Mouse (Mus musculus): ENCODE measurements around the gene Kctd2.
A peak's percentile ranks its signal among the peaks of the same experiment; 100 is the strongest.

The Kctd2 gene

GRCm38 (mm10) chr11:115400630-115401391, 19.1 kb upstream of the Kctd2 start:
- no peak for DNase-seq (ENCODE audit: low spot score in 2 of 2)

GRCm38 (mm10) chr11:115403338-115404124, 16.4 kb upstream of the Kctd2 start, which contains the start of gene Mrpl58:
Gene Mrpl58 (plus strand): TSS chr11:115403752.
- DNase-seq (ENCODE audit: low spot score in 2 of 2) = peak; percentile 84 to 88

GRCm38 (mm10) chr11:115405723-115406122, 14.2 kb upstream of the Kctd2 start:
- DNase-seq (ENCODE audit: low spot score in 2 of 2) = no peak

- DNase-seq (ENCODE audit: low spot score in 2 of 2) = no peak
These were observed 13.0 kb upstream of the Kctd2 start for GRCm38 (mm10) chr11:115406858-115407401.

GRCm38 (mm10) chr11:115408266-115408920, 11.5 kb upstream of the Kctd2 start:
- no peak for DNase-seq (ENCODE audit: low spot score in 2 of 2)

- DNase-seq (ENCODE audit: low spot score in 2 of 2) = no peak
These were observed 10.4 kb upstream of the Kctd2 start for GRCm38 (mm10) chr11:115409556-115409955.

GRCm38 (mm10) chr11:115420336-115421190, 635 bp downstream of the Kctd2 start:
- DNase-seq (ENCODE audit: low spot score in 2 of 2) = peak; percentile 57 to 58

GRCm38 (mm10) chr11:115421328-115421727, 1.4 kb downstream of the Kctd2 start:
- no peak for DNase-seq (ENCODE audit: low spot score in 2 of 2)

- DNase-seq (ENCODE audit: low spot score in 2 of 2) = no peak
These were observed 2.0 kb downstream of the Kctd2 start for GRCm38 (mm10) chr11:115421972-115422371.

GRCm38 (mm10) chr11:115423091-115423490, 3.2 kb downstream of the Kctd2 start:
- no peak for DNase-seq (ENCODE audit: low spot score in 2 of 2)

- DNase-seq (ENCODE audit: low spot score in 2 of 2) = no peak
These were observed 4.7 kb downstream of the Kctd2 start for GRCm38 (mm10) chr11:115424666-115425065.

- DNase-seq (ENCODE audit: low spot score in 2 of 2) = no peak
These were observed 5.7 kb downstream of the Kctd2 start for GRCm38 (mm10) chr11:115425671-115426070.

- DNase-seq (ENCODE audit: low spot score in 2 of 2) = peak; percentile 77 to 81
These were observed 7.8 kb downstream of the Kctd2 start for GRCm38 (mm10) chr11:115427482-115428331.

- no peak for DNase-seq (ENCODE audit: low spot score in 2 of 2)
These were observed 9.4 kb downstream of the Kctd2 start for GRCm38 (mm10) chr11:115429307-115429706.

- no peak for DNase-seq (ENCODE audit: low spot score in 2 of 2)
These were observed 10.6 kb downstream of the Kctd2 start for GRCm38 (mm10) chr11:115430561-115430960.

GRCm38 (mm10) chr11:115432814-115433213, 12.9 kb downstream of the Kctd2 start:
- DNase-seq (ENCODE audit: low spot score in 2 of 2) = no peak

- no peak for DNase-seq (ENCODE audit: low spot score in 2 of 2)
These were observed 13.4 kb downstream of the Kctd2 start for GRCm38 (mm10) chr11:115433342-115433741.

GRCm38 (mm10) chr11:115435596-115436337, 15.8 kb downstream of the Kctd2 start:
- DNase-seq (ENCODE audit: low spot score in 2 of 2) = no peak

- no peak for DNase-seq (ENCODE audit: low spot score in 2 of 2)
These were observed 17.7 kb downstream of the Kctd2 start for GRCm38 (mm10) chr11:115437571-115438122.
